Mouse (Mus musculus) neural tube, embryonic 15.5 days (tissue): ENCODE results near the gene Vwa3b. TPM values are rescaled to one million over a fixed set of nuclear protein-coding genes. Genes with fewer than 3 reads are reported as not detected.

Source experiments
- ATAC-seq: fragments of 200-750 bp; cut with Nextera tagmentation; 2 replicates; pipeline ENCODE4 v1.8.0; 2017; ENCODE audit warnings: mild to moderate bottlenecking, moderate TSS enrichment, moderate library complexity; ENCODE audit not compliant: low FRiP score
- H3K27ac ChIP-seq: fragments of 300-500 bp; sonication (generic); replicated peaks from 2 replicates; pipeline ENCODE4 v1.5.1; 2015; ENCODE audit warnings: mild to moderate bottlenecking, inconsistent platforms
- H3K27me3 ChIP-seq: fragments of 300-500 bp; sonication (generic); replicated peaks from 2 replicates; pipeline ENCODE4 v1.6.1; 2015; ENCODE audit warnings: inconsistent platforms
- H3K36me3 ChIP-seq: fragments of 300-500 bp; sonication (generic); 2 replicates; pipeline ENCODE4 v1.6.1; 2015; ENCODE audit warnings: inconsistent platforms
- H3K4me1 ChIP-seq: fragments of 300-500 bp; sonication (generic); 2 replicates; pipeline ENCODE4 v1.6.1; 2015; ENCODE audit warnings: inconsistent platforms
- H3K4me2 ChIP-seq: fragments of 300-500 bp; sonication (generic); 2 replicates; pipeline ENCODE4 v1.6.1; 2015; ENCODE audit warnings: inconsistent platforms, mild to moderate bottlenecking, moderate library complexity
- H3K4me3 ChIP-seq: fragments of 300-500 bp; sonication (generic); replicated peaks from 2 replicates; pipeline ENCODE4 v1.5.1; 2015; ENCODE audit warnings: mild to moderate bottlenecking, inconsistent platforms
- H3K9ac ChIP-seq: fragments of 300-500 bp; sonication (generic); replicated peaks from 2 replicates; pipeline ENCODE4 v1.6.1; 2015; ENCODE audit warnings: mild to moderate bottlenecking, inconsistent platforms
- H3K9me3 ChIP-seq: fragments of 300-500 bp; sonication (generic); replicated peaks from 2 replicates; pipeline ENCODE4 v1.6.1; 2016; ENCODE audit warnings: inconsistent platforms
- WGBS: fragments of 180-500 bp; shearing (Covaris S2); methylation state at CpG from one replicate; pipeline ENCODE4 v1.1.7; 2015; ENCODE audit warnings: mixed read lengths; 5-methylcytosine and 5-hydroxymethylcytosine counted together
- polyA plus RNA-seq: library from polyadenylated mRNA; unstranded; fragments of >200 nt; fragmentation: Nextera tagmentation; extraction: Ambion mirVana; gene quantifications from 2 replicates; pipeline ENCODE4 v1.2.1, GENCODE M21; 2015

Vwa3b gene
- polyA plus RNA-seq, 1 experiment from 2014 or later = 0.38 TPM

DNA sequence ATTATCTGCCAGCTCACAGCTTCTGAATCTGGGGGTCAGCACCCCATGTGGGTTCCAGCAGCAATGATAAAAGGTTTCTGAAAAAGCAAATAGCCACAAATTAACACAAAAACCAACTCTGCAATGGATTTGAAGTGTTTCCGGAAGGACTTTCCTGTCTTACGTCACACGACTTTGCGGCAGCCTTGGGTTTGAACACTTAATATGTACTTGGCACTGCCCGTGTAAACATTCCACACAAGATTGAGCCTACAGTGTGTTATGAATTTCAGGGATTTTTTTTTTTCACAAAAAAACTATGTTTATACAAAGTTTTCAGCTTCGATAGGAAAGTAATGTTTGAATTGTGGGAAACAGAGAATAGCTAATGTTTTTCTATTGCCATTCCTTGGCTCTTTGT lies 7.4 kb upstream of the Vwa3b start:
- Histone ChIP-seq H3K27me3 (no peaks in the 10 kb centered on the region), H3K36me3 (no peaks in the 10 kb centered on the region), H3K9me3 (no peaks in the 10 kb centered on the region), H3K27ac (no peak overlapping the region), H3K4me1 (no peaks in the 10 kb centered on the region), H3K9ac (no peak overlapping the region), H3K4me2 (no peak overlapping the region), H3K4me3 (no peak overlapping the region)
- WGBS = 92% methylated on average over 6 of the region's 6 CpGs
- no peak for ATAC-seq

GRCm38 (mm10) chr1:37022704-37023103 lies 3.7 kb upstream of the Vwa3b start:
- ATAC-seq = no peak
- H3K4me2 ChIP-seq = no peak overlapping the region
- no peak overlapping the region for H3K9ac ChIP-seq
- no peak overlapping the region for H3K27ac ChIP-seq
- H3K27me3 ChIP-seq = no peaks in the 10 kb centered on the region
- H3K36me3 ChIP-seq = no peaks in the 10 kb centered on the region
- no peaks in the 10 kb centered on the region for H3K9me3 ChIP-seq
- 82% methylated on average over 2 of the region's 2 CpGs for WGBS
- no peak overlapping the region for H3K4me3 ChIP-seq
- no peaks in the 10 kb centered on the region for H3K4me1 ChIP-seq

DNA sequence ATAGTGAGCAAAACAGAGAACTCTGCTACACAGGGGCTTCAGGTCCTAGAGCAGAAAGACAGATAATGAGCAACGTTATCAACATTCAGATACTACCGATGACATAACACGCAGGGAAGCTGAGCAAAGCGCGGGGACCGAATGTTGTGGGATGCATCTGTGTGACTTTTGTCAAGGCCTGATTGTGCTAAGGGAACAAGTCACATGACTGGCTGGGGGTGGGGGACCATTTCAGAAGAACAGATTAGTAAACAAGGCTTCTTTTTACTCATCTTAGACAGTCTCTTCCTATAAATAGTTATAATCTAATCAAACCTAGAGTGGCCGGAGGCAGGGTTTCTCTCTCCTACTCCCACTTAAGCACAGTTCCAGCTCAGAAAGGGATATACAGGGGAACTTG lies 1.7 kb upstream of the Vwa3b start:
- Histone ChIP-seq H3K27me3 (no peaks in the 10 kb centered on the region), H3K9ac (no peak overlapping the region), H3K9me3 (no peaks in the 10 kb centered on the region), H3K4me1 (peaks cover 11% of the 10 kb centered on the region), H3K27ac (no peak overlapping the region), H3K4me2 (no peak overlapping the region), H3K36me3 (no peaks in the 10 kb centered on the region), H3K4me3 (no peak overlapping the region)
- 93% methylated on average over 7 of the region's 7 CpGs for WGBS
- no peak for ATAC-seq

- 87% methylated on average over 1 of the region's 1 CpGs for WGBS
- no peak for ATAC-seq
- peaks cover 13% of the 10 kb centered on the region for H3K4me1 ChIP-seq
- no peak overlapping the region for H3K4me2 ChIP-seq
- no peak overlapping the region for H3K27ac ChIP-seq
- H3K4me3 ChIP-seq = no peak overlapping the region
- H3K27me3 ChIP-seq = no peaks in the 10 kb centered on the region
- H3K36me3 ChIP-seq = no peaks in the 10 kb centered on the region
- H3K9me3 ChIP-seq = no peaks in the 10 kb centered on the region
- H3K9ac ChIP-seq = no peak overlapping the region
Measured at GRCm38 (mm10) chr1:37025376-37025775, 1.0 kb upstream of the Vwa3b start.

DNA sequence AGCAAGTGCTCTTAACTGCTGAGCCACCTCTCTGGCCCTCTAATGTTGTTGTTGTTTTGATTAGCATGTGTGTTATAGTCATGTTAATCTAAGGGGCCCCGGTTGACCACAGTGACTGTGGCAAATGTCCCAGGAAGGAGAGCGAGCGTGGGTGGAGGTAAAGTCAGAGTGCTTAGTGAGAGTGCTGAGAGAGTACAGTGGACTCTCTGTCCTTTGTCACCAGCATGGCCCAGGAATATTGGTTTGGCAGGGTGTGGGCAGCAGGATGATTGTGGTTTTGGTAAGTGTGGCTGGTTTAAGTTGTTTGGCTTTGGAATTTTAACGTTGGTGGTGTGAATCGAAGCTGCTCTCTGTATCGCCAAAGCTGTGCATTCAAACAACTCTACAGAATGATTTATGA lies 470 bp downstream of the Vwa3b start:
- no peaks in the 10 kb centered on the region for H3K27me3 ChIP-seq
- no peak for ATAC-seq
- no peak overlapping the region for H3K9ac ChIP-seq
- H3K4me1 ChIP-seq = peaks cover 13% of the 10 kb centered on the region
- H3K4me3 ChIP-seq = no peak overlapping the region
- H3K4me2 ChIP-seq = no peak overlapping the region
- 68% methylated on average over 6 of the region's 6 CpGs for WGBS
- no peaks in the 10 kb centered on the region for H3K9me3 ChIP-seq
- no peaks in the 10 kb centered on the region for H3K36me3 ChIP-seq
- no peak overlapping the region for H3K27ac ChIP-seq

DNA sequence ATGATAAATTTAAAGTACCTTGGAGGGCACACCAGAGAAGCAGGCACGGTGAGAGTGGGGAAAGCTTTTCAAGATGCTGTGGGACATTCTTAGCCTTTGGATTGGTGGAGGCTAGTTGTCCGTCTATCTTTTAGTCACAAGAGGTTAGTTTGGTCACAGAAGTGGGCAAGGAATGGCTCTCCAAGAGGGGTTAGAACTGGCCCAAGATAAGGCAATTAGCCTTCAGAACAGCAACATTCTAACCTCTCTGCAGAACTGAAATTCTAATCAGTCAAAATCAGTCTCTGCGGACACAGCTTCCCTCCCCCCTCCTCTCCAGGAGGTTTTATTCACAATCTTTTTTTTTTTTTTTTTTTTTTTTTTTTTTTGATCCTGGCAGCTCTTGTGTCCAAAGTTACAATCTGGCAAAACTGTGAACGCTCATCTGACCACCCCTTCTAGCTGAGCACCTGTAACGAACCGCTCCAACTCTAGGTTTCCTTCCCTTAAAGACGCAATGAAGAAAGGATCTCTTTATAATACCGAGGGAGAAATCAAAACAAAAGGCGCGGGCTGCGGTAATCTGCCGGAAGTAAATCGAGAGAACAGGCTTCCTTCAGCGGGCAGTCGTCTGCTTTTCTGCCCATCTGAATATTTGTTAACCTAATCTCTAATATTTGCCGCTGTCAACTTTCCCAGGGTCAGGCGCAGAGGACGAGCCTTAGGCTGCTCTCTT lies 2.2 kb downstream of the Vwa3b start:
- H3K9ac ChIP-seq = peak overlapping the region; percentile 41
- peak overlapping the region; percentile 65 for H3K4me3 ChIP-seq
- 6% methylated on average over 18 of the region's 18 CpGs for WGBS
- peak; percentile 15; the same call in 1 of the 2 replicates for ATAC-seq
- peaks cover 13% of the 10 kb centered on the region for H3K4me1 ChIP-seq
- H3K9me3 ChIP-seq = no peaks in the 10 kb centered on the region
- H3K4me2 ChIP-seq = peak overlapping the region; percentile 94
- H3K27me3 ChIP-seq = no peaks in the 10 kb centered on the region
- H3K27ac ChIP-seq = peak overlapping the region; percentile 63; the same call in 1 of the 2 replicates
- H3K36me3 ChIP-seq = no peaks in the 10 kb centered on the region

- peak; percentile 97 for ATAC-seq
- peak overlapping the region; percentile 63; the same call in 1 of the 2 replicates for H3K27ac ChIP-seq
- peak overlapping the region; percentile 65 for H3K4me3 ChIP-seq
- H3K4me2 ChIP-seq = peak overlapping the region; percentile 94
- H3K27me3 ChIP-seq = no peaks in the 10 kb centered on the region
- H3K9ac ChIP-seq = peak overlapping the region; percentile 41
- no peaks in the 10 kb centered on the region for H3K9me3 ChIP-seq
- WGBS = 5% methylated on average over 26 of the region's 26 CpGs
- peaks cover 13% of the 10 kb centered on the region for H3K4me1 ChIP-seq
- H3K36me3 ChIP-seq = no peaks in the 10 kb centered on the region
Measured at GRCm38 (mm10) chr1:37029154-37029907, 2.9 kb downstream of the Vwa3b start.

GRCm38 (mm10) chr1:37029942-37030341 lies 3.5 kb downstream of the Vwa3b start:
- Histone ChIP-seq H3K4me3 (no peak overlapping the region), H3K4me1 (peaks cover 13% of the 10 kb centered on the region), H3K9ac (no peak overlapping the region), H3K9me3 (no peaks in the 10 kb centered on the region), H3K4me2 (peak overlapping the region; percentile 94), H3K27ac (no peak overlapping the region), H3K27me3 (no peaks in the 10 kb centered on the region), H3K36me3 (no peaks in the 10 kb centered on the region)
- 52% methylated on average over 5 of the region's 5 CpGs for WGBS
- no peak for ATAC-seq

- no peaks in the 10 kb centered on the region for H3K36me3 ChIP-seq
- H3K4me2 ChIP-seq = no peak overlapping the region
- no peaks in the 10 kb centered on the region for H3K27me3 ChIP-seq
- WGBS = 83% methylated on average over 2 of the region's 2 CpGs
- no peaks in the 10 kb centered on the region for H3K9me3 ChIP-seq
- no peak for ATAC-seq
- no peak overlapping the region for H3K27ac ChIP-seq
- no peak overlapping the region for H3K4me3 ChIP-seq
- H3K4me1 ChIP-seq = peaks cover 13% of the 10 kb centered on the region
- no peak overlapping the region for H3K9ac ChIP-seq
Measured at GRCm38 (mm10) chr1:37030693-37031092, 4.3 kb downstream of the Vwa3b start.

- Histone ChIP-seq H3K9me3 (no peaks in the 10 kb centered on the region), H3K9ac (no peak overlapping the region), H3K36me3 (no peaks in the 10 kb centered on the region), H3K27ac (no peak overlapping the region), H3K27me3 (no peaks in the 10 kb centered on the region), H3K4me1 (no peaks in the 10 kb centered on the region), H3K4me3 (no peak overlapping the region), H3K4me2 (no peak overlapping the region)
- 93% methylated on average over 8 of the region's 8 CpGs for WGBS
- ATAC-seq = no peak
Measured at GRCm38 (mm10) chr1:37035879-37036278, 9.5 kb downstream of the Vwa3b start.

DNA sequence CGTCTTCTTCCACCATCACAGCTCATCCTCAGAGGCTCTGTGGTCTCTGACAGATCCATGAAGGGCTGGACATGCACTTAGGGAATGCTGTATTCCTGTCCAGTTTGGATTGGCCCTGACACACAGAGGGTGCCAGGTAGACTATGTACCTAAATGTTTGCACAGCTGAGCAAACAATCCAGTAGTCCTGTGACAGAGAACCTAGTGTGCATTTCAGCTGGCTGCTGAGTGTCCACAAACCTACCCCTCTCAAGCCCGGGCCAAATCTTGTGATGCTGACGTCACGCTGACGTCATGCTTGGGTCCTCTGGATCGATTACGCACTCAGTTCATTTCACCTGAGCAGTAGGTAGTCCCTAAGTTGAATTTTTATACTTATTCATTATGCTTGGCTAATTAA lies 14.7 kb downstream of the Vwa3b start:
- H3K27me3 ChIP-seq = no peaks in the 10 kb centered on the region
- no peak for ATAC-seq

GRCm38 (mm10) chr1:37041856-37042255 lies 15.5 kb downstream of the Vwa3b start:
- Histone ChIP-seq H3K4me2 (no peak overlapping the region), H3K4me3 (no peak overlapping the region), H3K9ac (no peak overlapping the region), H3K36me3 (no peaks in the 10 kb centered on the region), H3K4me1 (no peaks in the 10 kb centered on the region), H3K27me3 (no peaks in the 10 kb centered on the region), H3K9me3 (no peaks in the 10 kb centered on the region), H3K27ac (no peak overlapping the region)
- no peak for ATAC-seq
- 86% methylated on average over 5 of the region's 5 CpGs for WGBS

More for the DNA sequence above, 14.7 kb downstream of the Vwa3b start:
- WGBS = 89% methylated on average over 7 of the region's 7 CpGs
- Histone ChIP-seq H3K36me3 (no peaks in the 10 kb centered on the region), H3K27ac (no peak overlapping the region), H3K4me3 (no peak overlapping the region), H3K4me2 (no peak overlapping the region), H3K4me1 (no peaks in the 10 kb centered on the region), H3K9me3 (no peaks in the 10 kb centered on the region), H3K9ac (no peak overlapping the region)
